Mouse (Mus musculus): ENCODE measurements around the gene Ube2c. TPM values are rescaled to one million over a fixed set of nuclear protein-coding genes. Genes with fewer than 3 reads are reported as not detected.

The Ube2c gene
- polyA plus RNA-seq, 1 experiment from 2014 or later = 341 TPM

DNA sequence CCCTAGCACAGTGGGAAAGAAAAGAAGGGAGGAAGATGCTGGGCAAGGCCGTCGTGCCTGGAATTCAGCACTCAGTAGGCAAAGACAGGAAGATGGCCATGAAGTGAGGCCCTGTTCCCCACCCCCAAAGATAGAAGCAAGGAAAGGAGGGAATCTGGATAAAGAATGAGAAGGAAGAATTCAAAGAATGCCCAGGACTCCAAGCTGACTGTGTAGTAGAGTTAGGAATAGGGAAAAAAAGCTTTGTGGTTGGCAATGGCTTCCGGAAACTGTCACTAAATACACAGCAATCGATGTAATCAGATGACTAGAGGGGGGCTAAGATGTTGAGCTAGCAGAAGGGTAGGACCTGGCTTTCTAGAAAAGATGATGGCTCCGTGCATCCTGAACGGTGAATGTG is 47.5 kb downstream of the Ube2c start:
- Histone ChIP-seq H3K4me1 (peaks cover 2% of the 10 kb centered on the region), H3K9ac (no peak overlapping the region), H3K27ac (no peak overlapping the region), H3K36me3 (peaks cover 25% of the 10 kb centered on the region), H3K27me3 (no peaks in the 10 kb centered on the region), H3K4me2 (replicated peaks) (no peak overlapping the region), H3K4me3 (no peak overlapping the region), H3K9me3 (replicated peaks) (no peaks in the 10 kb centered on the region)
- no peak for ATAC-seq (ENCODE audit: low FRiP score)
- 79% methylated on average over 6 of the region's 6 CpGs for WGBS

DNA sequence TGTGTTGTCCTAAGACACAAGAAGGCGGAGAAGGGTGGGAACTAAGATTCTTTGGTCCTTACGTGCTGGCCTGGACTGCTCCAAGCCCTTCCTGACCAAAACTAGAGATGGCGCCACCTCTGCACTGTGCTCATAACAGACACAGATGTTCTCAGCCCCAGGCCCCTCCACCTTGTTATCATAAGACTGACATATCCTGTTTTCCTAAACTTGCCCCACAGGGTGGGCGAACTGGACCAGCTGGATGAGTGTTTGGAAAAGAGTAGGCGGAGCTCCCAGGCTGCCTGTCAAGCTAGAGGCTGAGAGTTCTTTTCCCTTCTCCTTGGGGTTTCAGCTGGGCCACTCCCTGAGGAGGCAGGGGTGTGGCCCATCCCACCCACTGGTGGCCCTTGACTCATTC is 48.0 kb downstream of the Ube2c start:
- peaks cover 25% of the 10 kb centered on the region for H3K36me3 ChIP-seq
- H3K27ac ChIP-seq = no peak overlapping the region
- H3K9me3 ChIP-seq (replicated peaks) = no peaks in the 10 kb centered on the region
- H3K9ac ChIP-seq = no peak overlapping the region
- H3K4me3 ChIP-seq = no peak overlapping the region
- H3K4me2 ChIP-seq (replicated peaks) = no peak overlapping the region
- 70% methylated on average over 5 of the region's 5 CpGs for WGBS
- H3K27me3 ChIP-seq = no peaks in the 10 kb centered on the region
- no peak for ATAC-seq (ENCODE audit: low FRiP score)
- H3K4me1 ChIP-seq = peaks cover 6% of the 10 kb centered on the region

DNA sequence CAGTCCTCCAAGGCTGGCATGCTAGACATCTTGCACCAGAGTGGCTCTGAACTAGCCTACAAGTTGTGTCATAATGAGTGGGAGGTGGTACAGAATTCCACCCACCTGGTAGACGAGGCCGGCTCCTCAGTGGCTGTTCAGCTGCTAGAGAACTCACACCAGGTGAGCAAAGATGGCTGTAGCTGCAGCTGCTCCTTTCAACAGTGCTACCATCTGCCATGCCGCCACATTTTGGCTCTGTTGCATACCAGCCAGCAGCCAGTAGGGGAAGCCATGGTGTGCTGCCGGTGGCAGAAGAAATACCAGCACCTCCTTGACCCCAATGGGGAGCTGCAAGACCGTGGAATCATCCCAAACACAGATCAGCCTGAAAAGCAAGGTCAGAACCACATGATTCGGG is 51.4 kb downstream of the Ube2c start:
- H3K9me3 ChIP-seq (replicated peaks) = no peaks in the 10 kb centered on the region
- 90% methylated on average over 6 of the region's 6 CpGs for WGBS
- no peak overlapping the region for H3K9ac ChIP-seq
- no peak overlapping the region for H3K4me2 ChIP-seq (replicated peaks)
- H3K27me3 ChIP-seq = no peaks in the 10 kb centered on the region
- H3K4me1 ChIP-seq = peaks cover 13% of the 10 kb centered on the region
- H3K36me3 ChIP-seq = peaks cover 31% of the 10 kb centered on the region
- H3K4me3 ChIP-seq = no peak overlapping the region
- no peak overlapping the region for H3K27ac ChIP-seq
- no peak for ATAC-seq (ENCODE audit: low FRiP score)

DNA sequence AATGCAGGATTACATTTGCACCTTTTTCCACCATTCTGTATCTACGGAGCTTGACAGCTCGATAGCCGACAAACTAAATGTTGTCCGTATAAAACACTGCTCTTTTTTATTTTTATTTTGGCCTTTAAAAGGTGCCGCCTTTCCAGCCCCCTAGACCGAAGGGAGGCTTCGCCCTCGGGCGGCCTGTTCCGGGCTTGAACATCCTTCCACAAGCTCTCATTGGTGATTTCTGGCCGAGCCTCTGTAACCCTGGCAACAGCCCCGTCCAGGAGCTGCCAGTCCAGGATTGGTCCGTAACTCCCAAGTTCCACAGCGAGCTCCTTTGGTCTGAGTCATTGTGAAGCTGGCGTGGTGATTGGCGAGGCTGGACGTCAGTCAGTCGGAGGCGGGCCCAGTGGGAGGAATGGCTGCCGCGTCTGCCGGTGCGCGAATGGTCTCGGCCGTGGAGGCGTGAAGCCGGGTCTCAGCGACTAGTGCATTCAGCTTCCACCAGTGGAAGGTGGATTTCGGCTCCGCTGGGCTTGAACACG is 53.0 kb downstream of the Ube2c start, which contains the start of gene Zswim1:
Gene Zswim1 (plus strand): TSS at position 51 of the 530 bp plus-strand sequence.
- Histone ChIP-seq H3K27ac (peak within 1 kb of the TSS; percentile 93), H3K9ac (peak within 1 kb of the TSS; percentile 72), H3K4me1 (peaks cover 13% of the 10 kb centered on the region), H3K4me2 (replicated peaks) (peak within 1 kb of the TSS; percentile 57), H3K27me3 (no peaks in the 10 kb centered on the region), H3K9me3 (replicated peaks) (no peaks in the 10 kb centered on the region), H3K4me3 (peak within 1 kb of the TSS; percentile 71), H3K36me3 (peaks cover 47% of the 10 kb centered on the region)
- WGBS = 2% methylated on average over 32 of the region's 32 CpGs
- ATAC-seq (ENCODE audit: low FRiP score) = peak; percentile 99

DNA sequence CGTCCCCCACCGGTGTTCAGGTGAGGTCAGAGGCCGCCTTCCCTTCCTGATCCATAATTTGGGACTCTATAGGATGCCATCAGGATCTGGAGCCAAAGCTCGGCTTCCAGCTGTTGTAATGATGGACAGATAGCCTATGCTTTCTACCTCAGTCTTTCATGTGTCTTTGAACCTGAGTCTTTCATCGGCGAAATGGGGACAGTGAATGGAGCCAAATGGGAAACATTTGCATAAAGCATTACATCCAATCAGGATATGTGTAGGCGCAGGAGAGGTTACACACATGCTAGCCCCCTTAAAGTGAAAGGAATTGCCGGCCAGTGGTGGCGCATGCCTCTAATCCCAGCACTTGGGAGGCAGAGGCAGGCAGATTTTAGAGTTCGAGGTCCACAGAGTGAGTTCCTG is 53.5 kb downstream of the Ube2c start:
- H3K9ac ChIP-seq = peak overlapping the region; percentile 72
- H3K27ac ChIP-seq = peak overlapping the region; percentile 93
- H3K4me2 ChIP-seq (replicated peaks) = peak overlapping the region; percentile 57
- no peaks in the 10 kb centered on the region for H3K9me3 ChIP-seq (replicated peaks)
- peaks cover 52% of the 10 kb centered on the region for H3K36me3 ChIP-seq
- WGBS = 2% methylated on average over 10 of the region's 10 CpGs
- H3K4me3 ChIP-seq = peak overlapping the region; percentile 71
- H3K27me3 ChIP-seq = no peaks in the 10 kb centered on the region
- peaks cover 13% of the 10 kb centered on the region for H3K4me1 ChIP-seq
- ATAC-seq (ENCODE audit: low FRiP score) = peak; percentile 83

DNA sequence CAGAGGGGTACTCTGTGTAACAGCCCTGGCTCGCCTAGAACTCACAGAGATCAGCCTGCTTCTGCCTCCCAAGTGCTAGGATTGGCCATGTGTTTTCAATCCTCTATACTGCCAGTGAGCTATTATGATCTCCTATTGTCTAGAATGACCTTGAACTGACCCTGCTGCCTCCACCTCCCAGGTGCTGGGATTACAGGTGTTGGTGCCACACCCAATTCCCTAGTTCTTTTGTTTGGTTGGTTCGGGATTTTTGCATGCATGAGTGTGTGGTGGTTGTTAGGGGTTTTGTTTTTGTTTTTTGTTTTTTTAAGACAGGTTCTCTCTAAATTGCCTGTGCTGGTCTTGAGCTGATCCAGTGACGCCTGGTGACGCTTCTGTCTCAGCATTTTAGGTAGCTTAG is 54.3 kb downstream of the Ube2c start:
- H3K27ac ChIP-seq = no peak overlapping the region
- H3K4me1 ChIP-seq = peaks cover 13% of the 10 kb centered on the region
- H3K4me3 ChIP-seq = no peak overlapping the region
- H3K36me3 ChIP-seq = peaks cover 60% of the 10 kb centered on the region
- H3K27me3 ChIP-seq = no peaks in the 10 kb centered on the region
- no peak for ATAC-seq (ENCODE audit: low FRiP score)
- H3K9me3 ChIP-seq (replicated peaks) = no peaks in the 10 kb centered on the region
- no peak overlapping the region for H3K9ac ChIP-seq
- WGBS = 94% methylated on average over 4 of the region's 4 CpGs
- H3K4me2 ChIP-seq (replicated peaks) = peak overlapping the region; percentile 57

DNA sequence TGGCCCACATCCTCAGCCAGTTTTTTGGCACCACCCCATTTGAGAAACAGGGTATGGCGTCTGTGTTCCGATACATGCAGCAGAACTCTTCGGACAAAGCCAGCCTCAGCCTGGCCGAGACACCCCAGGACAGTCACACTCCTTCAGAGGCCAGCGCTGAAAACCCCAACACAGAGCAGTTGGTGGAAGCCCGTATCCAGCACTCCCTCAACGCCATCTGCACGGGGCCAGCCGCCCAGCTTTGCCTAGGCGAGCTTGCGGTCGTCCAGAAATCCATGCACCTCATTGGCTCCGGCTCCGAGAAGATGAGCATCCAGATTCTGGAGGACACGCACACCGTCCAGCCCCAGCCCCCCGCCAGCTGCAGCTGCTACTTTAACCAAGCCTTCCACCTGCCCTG is 55.8 kb downstream of the Ube2c start:
- no peaks in the 10 kb centered on the region for H3K27me3 ChIP-seq
- no peak overlapping the region for H3K9ac ChIP-seq
- ATAC-seq (ENCODE audit: low FRiP score) = no peak
- H3K36me3 ChIP-seq = peaks cover 56% of the 10 kb centered on the region
- no peaks in the 10 kb centered on the region for H3K9me3 ChIP-seq (replicated peaks)
- 93% methylated on average over 17 of the region's 17 CpGs for WGBS
- H3K4me2 ChIP-seq (replicated peaks) = no peak overlapping the region
- H3K27ac ChIP-seq = no peak overlapping the region
- H3K4me1 ChIP-seq = peaks cover 13% of the 10 kb centered on the region
- no peak overlapping the region for H3K4me3 ChIP-seq

DNA sequence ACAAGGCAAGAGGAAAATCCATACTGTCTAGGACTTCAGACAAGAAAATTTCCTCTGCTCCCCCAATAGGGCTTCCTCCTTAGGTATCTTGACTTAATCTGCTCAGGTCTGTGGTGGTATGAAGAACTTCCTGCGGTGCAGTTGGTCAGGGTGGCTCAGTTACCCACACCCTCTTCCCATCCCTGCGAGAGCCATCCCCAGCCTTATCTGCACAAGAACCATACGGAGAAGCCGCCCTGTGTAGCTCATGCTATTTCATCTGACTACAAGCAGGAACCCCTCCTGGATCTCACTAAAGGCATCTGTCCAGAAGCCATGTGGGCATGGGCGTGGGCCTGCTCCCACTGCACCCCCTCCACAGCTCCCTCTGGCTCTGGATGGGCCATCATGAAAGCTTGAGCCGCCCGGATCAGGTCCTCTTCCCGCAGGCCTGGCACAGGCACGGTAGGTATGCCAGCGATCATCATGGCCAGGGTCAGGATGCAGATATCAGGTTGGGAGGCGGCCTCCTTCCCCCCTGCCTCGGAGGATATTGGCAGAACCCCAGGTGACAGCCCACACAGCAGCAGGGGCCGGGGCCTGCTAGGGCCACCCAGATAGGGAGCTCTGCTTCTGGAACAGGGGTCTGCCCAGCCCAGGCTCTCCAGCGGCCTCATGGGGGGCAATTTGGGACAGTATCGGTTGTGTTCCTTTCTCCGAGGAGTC is 57.6 kb downstream of the Ube2c start:
- H3K4me2 ChIP-seq (replicated peaks) = no peak overlapping the region
- no peaks in the 10 kb centered on the region for H3K27me3 ChIP-seq
- H3K27ac ChIP-seq = no peak overlapping the region
- ATAC-seq (ENCODE audit: low FRiP score) = no peak
- H3K36me3 ChIP-seq = peaks cover 44% of the 10 kb centered on the region
- no peak overlapping the region for H3K4me3 ChIP-seq
- H3K9ac ChIP-seq = no peak overlapping the region
- H3K9me3 ChIP-seq (replicated peaks) = no peaks in the 10 kb centered on the region
- 90% methylated on average over 16 of the region's 16 CpGs for WGBS
- peaks cover 10% of the 10 kb centered on the region for H3K4me1 ChIP-seq

Other genes starting within 250 kb of the Ube2c start
- gene Wfdc2, start 207.5 kb upstream of the Ube2c start, polyA plus RNA-seq (2016; fragmentation: Nextera tagmentation; extraction: Ambion mirVana) = 21.0 and 48.2 TPM in 2 replicates
- gene Spint3, start 196.4 kb upstream of the Ube2c start, polyA plus RNA-seq (2016; fragmentation: Nextera tagmentation; extraction: Ambion mirVana) = not detected in 2 replicates
- not detected in 2 replicates for gene Wfdc6a, start 184.5 kb upstream of the Ube2c start, polyA plus RNA-seq (2016; fragmentation: Nextera tagmentation; extraction: Ambion mirVana)
- gene Eppin, start 176.3 kb upstream of the Ube2c start, polyA plus RNA-seq (2016; fragmentation: Nextera tagmentation; extraction: Ambion mirVana) = not detected in 2 replicates
- not detected in 2 replicates for gene Wfdc6b, start 156.4 kb upstream of the Ube2c start, polyA plus RNA-seq (2016; fragmentation: Nextera tagmentation; extraction: Ambion mirVana)
- gene Wfdc8, start 156.3 kb upstream of the Ube2c start, polyA plus RNA-seq (2016; fragmentation: Nextera tagmentation; extraction: Ambion mirVana) = not detected in 2 replicates
- gene Wfdc16, start 131.1 kb upstream of the Ube2c start, polyA plus RNA-seq (2016; fragmentation: Nextera tagmentation; extraction: Ambion mirVana) = not detected in 2 replicates
- gene Wfdc10, start 113.9 kb upstream of the Ube2c start, polyA plus RNA-seq (2016; fragmentation: Nextera tagmentation; extraction: Ambion mirVana) = not detected in 2 replicates
- gene Wfdc9, start 113.3 kb upstream of the Ube2c start, polyA plus RNA-seq (2016; fragmentation: Nextera tagmentation; extraction: Ambion mirVana) = not detected in 2 replicates
- not detected in 2 replicates for gene Wfdc11, start 95.8 kb upstream of the Ube2c start, polyA plus RNA-seq (2016; fragmentation: Nextera tagmentation; extraction: Ambion mirVana)
- gene Wfdc13, start 84.8 kb upstream of the Ube2c start, polyA plus RNA-seq (2016; fragmentation: Nextera tagmentation; extraction: Ambion mirVana) = not detected in 2 replicates
- not detected in 2 replicates for gene Spint4, start 71.4 kb upstream of the Ube2c start, polyA plus RNA-seq (2016; fragmentation: Nextera tagmentation; extraction: Ambion mirVana)
- not detected in 2 replicates for gene Spint5, start 54.6 kb upstream of the Ube2c start, polyA plus RNA-seq (2016; fragmentation: Nextera tagmentation; extraction: Ambion mirVana)
- 1.0 and 1.2 TPM in 2 replicates for gene Wfdc3, start 24.0 kb upstream of the Ube2c start, polyA plus RNA-seq (2016; fragmentation: Nextera tagmentation; extraction: Ambion mirVana)
- gene Dnttip1, start 23.9 kb upstream of the Ube2c start, polyA plus RNA-seq (2016; fragmentation: Nextera tagmentation; extraction: Ambion mirVana) = 85.3 and 89.7 TPM in 2 replicates
- gene Tnnc2, start 10.1 kb downstream of the Ube2c start, polyA plus RNA-seq (2016; fragmentation: Nextera tagmentation; extraction: Ambion mirVana) = 4.9 and 31.3 TPM in 2 replicates
- 15.0 and 15.7 TPM in 2 replicates for gene Snx21, start 15.9 kb downstream of the Ube2c start, polyA plus RNA-seq (2016; fragmentation: Nextera tagmentation; extraction: Ambion mirVana)
- gene Acot8, start 35.0 kb downstream of the Ube2c start, polyA plus RNA-seq (2016; fragmentation: Nextera tagmentation; extraction: Ambion mirVana) = 15.3 and 17.0 TPM in 2 replicates
- 11.9 and 12.2 TPM in 2 replicates for gene Zswim3, start 35.2 kb downstream of the Ube2c start, polyA plus RNA-seq (2016; fragmentation: Nextera tagmentation; extraction: Ambion mirVana)
- gene Zswim1, start 52.8 kb downstream of the Ube2c start, polyA plus RNA-seq (2016; fragmentation: Nextera tagmentation; extraction: Ambion mirVana) = 21.4 and 22.3 TPM in 2 replicates
- not detected in 2 replicates for gene Spata25, start 58.6 kb downstream of the Ube2c start, polyA plus RNA-seq (2016; fragmentation: Nextera tagmentation; extraction: Ambion mirVana)
- gene Ctsa, start 63.0 kb downstream of the Ube2c start, polyA plus RNA-seq (2016; fragmentation: Nextera tagmentation; extraction: Ambion mirVana) = 108 and 112 TPM in 2 replicates
- gene Neurl2, start 63.6 kb downstream of the Ube2c start, polyA plus RNA-seq (2016; fragmentation: Nextera tagmentation; extraction: Ambion mirVana) = 5.5 and 6.1 TPM in 2 replicates
- 77.3 and 78.5 TPM in 2 replicates for gene Pltp, start 87.8 kb downstream of the Ube2c start, polyA plus RNA-seq (2016; fragmentation: Nextera tagmentation; extraction: Ambion mirVana)
- gene Pcif1, start 109.4 kb downstream of the Ube2c start, polyA plus RNA-seq (2016; fragmentation: Nextera tagmentation; extraction: Ambion mirVana) = 85.2 and 87.6 TPM in 2 replicates
- 17.3 and 18.2 TPM in 2 replicates for gene Zfp335, start 141.9 kb downstream of the Ube2c start, polyA plus RNA-seq (2016; fragmentation: Nextera tagmentation; extraction: Ambion mirVana)
- 5.7 and 7.2 TPM in 2 replicates for gene Mmp9, start 170.9 kb downstream of the Ube2c start, polyA plus RNA-seq (2016; fragmentation: Nextera tagmentation; extraction: Ambion mirVana)
- 12.7 and 16.1 TPM in 2 replicates for gene Slc12a5, start 190.9 kb downstream of the Ube2c start, polyA plus RNA-seq (2016; fragmentation: Nextera tagmentation; extraction: Ambion mirVana)

All from hindbrain, embryonic 12.5 days (tissue).